Mouse (Mus musculus): Measurements from ENCODE around the gene Mst1r.

DNA sequence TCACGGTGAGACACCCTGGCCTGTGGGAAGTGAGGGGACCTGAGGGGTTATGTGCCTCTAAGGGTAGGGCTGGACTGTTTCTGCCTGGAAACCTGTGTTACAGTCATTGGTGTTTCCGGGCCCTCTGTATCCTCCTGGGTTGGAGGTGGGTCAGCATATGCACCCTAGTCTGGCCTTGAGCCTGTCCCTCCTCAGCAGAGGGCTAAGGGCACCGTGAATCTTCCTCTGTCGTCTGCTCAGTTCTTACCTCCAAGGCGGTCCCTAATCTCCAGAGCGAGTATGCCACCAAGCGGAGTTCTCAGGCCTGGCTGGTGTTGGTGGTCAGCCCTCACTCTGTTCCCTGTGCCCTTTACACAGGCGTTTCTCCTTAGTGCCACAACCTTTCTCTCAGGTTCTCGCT is 56.2 kb downstream of the Mst1r start:
- TF ChIP-seq CTCF (conservative IDR thresholded peaks at IDR 0.05; ENCODE audit: insufficient read depth, insufficient read length, low read depth, low read length) (no peak), POLR2A (IDR thresholded peaks at IDR 0.05; ENCODE audit: low read depth, low read length) (no peak)
